Mouse (Mus musculus) retina, postnatal 7 days (tissue): ENCODE measurements around the gene Ms4a5.
"Not testable (repeated sequence)": the region's sequence is repeated elsewhere in the genome, so short reads cannot be mapped to it uniquely, and the experiment has no call there.

ENCODE experiments used
- DNase-seq: peaks from one replicate; pipeline ENCODE4 v3.0.0-alpha.2; 2012; ENCODE audit warnings: low read depth, low spot score

Gene Ms4a5

DNA sequence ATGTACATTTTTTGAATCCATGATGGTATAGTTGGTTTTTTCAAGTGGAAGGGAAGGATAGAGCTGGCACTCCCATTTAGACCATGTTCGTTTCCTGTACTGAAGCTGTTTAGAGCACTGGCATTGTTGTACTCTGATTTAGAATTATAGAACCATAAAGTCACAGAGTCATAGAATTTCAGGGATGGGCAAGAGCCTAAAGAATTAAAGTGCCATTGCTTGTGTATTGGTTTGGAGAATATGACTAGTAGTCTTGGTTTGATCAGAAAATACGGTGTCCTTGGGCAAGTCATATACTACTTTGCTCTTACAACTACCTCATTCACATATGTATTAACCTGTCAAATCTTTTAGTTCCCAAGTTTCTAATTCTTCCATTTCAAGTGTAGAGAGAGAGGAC is at the start of gene Ms4a5:
Gene Ms4a5, minus strand, starts transcription at position 101 of the 400 bp plus-strand sequence.
- no peak for DNase-seq

DNA sequence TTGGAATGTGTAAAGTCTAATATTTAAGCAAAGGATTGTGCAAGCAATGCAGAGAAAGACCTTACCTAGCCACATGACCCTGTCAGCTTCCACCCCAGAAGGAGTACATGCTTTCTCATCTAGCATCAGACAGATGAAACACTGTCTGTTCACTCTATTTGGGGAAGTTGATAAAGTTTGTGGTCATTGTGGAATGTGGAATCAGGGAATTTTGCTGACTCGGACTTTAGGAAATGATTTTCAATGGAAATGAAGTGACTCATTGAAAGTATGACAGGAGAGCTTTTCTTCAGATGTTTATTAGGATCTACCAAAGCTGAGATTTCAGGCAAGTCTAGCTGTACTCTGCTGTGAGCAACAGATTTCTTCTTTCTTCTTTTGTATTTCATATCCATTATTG is 37.5 kb upstream of the Ms4a5 start:
- DNase-seq, result no peak

DNA sequence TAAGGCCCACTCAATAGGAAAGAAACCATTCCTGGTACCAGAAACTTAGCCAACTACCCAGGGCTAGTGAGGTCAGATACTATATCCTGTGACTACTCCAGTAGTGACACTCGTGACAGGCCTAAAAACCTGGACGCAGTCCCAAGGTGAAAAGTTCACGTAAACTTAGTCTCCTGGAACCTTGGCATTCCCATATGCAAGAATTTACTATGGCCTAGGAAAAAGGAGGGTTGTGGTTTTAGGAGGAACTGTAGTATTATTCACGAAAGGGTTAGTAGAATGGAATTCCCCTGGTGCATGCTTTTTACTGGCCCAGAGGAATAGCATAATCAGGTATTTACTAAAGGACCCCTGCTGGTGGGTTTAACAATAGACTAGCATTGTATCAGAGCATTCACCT is 33.1 kb upstream of the Ms4a5 start:
- DNase-seq, result no peak

DNA sequence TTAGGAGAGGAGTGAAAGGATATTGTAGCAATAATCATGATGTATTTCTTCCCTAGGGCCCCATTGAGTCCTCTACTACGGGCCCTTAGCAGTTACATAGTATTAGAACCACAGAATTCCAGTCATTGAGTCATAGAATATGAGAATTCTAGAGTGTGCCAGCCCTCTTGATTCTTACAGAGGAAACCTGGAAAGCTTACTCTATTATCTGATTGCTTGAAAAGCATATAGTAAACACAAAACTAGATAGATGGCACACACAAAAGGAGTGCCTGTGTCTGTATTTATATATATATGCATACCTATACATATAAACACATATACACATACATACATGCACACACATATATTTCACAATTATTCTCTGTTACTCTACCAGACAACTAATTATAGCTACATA is 30.7 kb upstream of the Ms4a5 start, which contains the start of gene Ms4a14:
Gene Ms4a14, minus strand, starts transcription at position 101 of the 400 bp plus-strand sequence.
- DNase-seq, result no peak

DNA sequence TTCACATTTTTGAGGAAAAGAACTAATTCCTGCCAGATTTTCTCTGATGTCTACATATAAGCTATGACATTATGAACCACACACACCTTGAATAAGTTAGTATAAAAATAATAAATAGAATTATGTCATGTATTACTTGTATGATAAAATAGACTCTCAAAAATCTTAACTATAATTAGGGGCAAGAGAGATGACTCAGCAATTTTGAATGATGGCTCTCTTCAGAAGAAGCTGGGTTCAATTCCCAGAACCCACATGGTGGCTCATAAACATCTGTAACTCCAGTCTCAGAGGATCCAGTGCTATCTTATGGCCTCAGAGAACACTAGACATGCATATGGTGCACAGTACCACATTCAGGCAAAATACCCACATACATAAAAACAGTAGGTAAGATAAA is 25.2 kb upstream of the Ms4a5 start:
- no peak for DNase-seq

DNA sequence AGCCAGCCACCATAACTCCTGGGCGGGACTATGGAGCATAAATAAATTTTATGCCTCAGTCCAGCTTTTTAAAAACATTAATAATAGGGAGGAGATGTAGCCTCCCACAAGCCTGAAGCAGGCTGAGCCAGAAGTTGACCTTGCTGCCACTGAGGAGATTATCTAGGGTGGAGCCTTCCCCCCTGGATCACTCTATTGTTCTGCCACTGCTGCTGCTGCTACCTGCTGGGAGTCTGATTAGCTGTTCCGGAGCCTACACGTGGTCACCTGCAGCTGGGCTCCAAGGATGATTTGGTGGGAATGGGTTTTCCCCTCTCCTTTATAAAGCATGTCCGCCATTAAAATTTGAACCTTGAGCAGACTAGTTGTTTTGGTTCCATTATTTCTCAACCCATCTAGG is 15.9 kb upstream of the Ms4a5 start:
- DNase-seq, result not testable (repeated sequence)

DNA sequence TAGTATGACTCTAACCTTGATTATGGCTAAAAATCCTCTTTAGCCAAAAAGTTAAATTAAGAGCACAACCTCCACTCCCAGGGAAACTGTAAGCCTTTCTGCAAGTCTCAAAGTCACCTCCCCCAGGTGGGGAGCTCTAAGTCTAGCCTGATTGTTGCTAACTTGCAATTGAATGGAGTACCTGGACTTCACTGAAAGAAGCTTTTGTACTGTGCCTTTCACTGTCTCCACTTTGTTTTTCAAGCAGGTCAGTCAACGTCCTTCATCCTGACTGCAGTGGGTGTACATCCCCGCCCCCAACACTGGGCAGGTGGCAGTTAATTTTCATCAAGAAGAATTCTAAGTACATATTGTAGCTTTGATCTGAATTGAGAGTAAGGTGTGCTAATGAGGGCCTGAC is 15.3 kb upstream of the Ms4a5 start:
- DNase-seq, result no peak

DNA sequence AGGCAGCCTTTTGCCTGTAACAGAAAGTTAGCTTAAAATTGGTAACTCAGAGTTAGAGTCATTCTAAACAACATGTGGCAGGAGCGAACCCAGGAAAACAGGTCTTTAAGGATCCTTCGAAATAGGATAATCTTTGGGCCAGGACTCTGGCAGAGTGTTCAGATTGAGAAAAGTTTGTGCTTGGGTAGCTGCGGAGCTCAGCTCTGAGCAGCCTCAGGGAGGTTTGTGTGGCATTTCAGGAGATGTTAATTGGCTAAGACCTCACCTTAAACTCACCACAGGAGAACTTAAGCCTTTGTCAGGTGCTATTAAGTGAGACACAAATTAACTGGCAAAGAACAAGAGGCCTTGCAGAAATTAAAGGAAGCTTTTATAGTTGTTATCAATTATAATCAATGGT is 9.9 kb upstream of the Ms4a5 start:
- not testable (repeated sequence) for DNase-seq

DNA sequence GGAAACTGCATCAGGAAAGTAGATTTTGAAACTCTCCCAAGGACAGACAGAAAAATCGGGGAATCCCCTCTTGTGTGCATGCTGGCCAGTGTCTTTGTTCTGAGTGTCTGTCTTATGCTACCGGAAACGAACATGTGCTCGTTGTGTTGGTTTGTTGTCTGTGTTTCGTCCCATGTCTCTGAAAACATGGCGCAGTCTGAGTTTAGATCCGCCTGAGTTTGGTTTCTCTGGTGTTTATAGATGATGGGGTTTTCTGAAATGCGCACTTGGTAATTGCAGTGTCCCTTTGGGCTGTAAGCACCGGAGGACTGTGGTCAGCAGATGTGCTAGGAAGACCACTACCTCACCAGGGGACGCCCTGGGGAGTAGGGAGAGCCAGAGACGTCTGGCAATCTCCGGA is 9.3 kb upstream of the Ms4a5 start:
- no peak for DNase-seq

DNA sequence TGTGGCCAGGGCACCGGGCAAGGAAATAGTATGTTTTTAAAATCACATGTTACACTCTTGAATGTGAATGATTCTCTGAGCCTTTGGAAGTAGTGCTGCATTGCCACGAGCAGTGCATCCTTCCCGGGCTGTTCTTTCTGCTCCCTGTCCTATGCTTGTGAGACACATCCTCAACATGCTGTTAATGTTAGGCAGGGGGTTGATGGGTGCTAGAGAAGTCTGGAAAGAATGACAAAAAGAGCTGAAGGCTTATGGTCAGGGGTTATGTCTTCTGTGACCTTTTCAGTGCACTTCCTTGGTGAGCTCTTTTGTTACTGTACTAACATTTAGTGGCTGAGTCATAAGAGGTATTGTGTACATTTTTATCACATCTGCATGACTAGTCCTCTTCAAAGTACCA is 3.5 kb downstream of the Ms4a5 start:
- no peak for DNase-seq

DNA sequence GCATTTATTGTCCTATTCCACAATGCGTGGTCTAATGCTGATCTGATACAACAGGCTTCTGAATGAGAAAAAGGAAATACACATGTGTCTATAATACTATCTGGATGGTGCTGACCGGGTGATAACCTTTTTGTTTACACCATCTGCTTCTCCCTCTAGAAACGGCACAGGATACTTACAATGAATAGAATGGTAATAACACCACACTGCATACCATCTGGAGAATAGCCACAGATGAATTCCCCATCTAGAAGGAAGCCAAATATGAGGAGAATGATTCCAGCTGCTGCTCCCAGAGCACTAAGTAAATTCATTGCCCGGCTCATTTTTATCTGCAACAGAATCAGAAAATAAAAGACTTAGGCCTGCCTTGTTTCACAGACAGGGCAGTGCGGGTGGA is 7.2 kb downstream of the Ms4a5 start:
- no peak for DNase-seq

DNA sequence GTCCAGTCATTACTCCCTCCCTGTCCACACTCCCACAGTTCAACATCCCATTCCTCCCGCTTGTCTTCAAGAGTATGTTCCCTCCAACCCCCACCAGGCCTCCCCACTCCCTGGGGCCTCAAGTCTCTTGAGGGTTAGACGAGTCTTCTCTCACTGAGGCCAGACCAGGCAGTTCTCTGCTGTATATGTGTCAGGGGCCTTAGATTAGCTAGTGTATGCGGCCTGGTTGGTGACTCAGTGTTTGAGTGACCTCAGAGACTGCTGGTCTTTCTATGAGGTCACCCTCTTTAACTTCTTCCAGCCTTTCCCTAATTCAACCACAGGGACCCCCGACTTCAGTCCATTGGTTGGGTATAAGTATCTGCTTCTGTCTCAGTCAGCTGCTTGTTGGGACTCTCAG is 16.7 kb downstream of the Ms4a5 start:
- no peak for DNase-seq

DNA sequence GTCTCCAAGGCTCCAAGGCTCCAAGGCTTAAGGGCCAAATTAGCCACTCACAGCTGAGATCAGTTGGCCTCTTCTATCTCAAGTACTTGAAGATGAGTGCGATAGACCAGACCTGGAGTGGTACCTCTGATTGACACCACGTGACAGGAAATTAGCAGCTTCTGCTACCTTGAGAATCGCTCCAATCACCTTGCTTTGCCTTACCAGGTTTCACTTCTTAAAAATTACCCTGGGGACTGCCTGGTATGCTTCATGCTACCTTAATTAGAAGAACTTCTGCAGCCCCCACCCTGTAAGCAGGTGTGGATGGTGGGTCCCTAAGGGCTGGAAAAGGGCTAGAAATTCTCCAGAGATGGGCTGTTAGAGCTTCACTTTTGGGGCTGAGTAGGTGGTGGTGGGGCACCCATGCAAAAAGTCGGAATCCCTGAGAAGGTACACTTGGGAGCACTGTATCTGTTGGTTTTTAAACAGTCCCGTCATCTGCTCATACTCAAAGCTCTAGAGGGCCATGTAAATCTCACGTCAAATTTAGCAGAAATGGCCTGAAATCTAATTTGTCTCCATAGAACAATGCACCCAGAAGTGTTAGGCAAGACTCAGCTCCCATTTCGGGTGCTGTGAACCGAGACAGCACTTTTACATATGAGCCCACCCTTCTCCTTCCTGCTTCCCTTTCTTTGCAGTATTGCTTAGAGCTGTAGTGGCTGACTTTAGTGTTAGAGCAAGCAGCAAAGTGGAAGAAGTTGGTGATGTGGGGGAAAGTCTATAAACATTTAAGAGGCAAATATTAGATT is 17.4 kb downstream of the Ms4a5 start, which contains the start of gene Ms4a1:
Gene Ms4a1, minus strand, starts transcription at position 190 of the 794 bp plus-strand sequence.
- DNase-seq, result no peak

DNA sequence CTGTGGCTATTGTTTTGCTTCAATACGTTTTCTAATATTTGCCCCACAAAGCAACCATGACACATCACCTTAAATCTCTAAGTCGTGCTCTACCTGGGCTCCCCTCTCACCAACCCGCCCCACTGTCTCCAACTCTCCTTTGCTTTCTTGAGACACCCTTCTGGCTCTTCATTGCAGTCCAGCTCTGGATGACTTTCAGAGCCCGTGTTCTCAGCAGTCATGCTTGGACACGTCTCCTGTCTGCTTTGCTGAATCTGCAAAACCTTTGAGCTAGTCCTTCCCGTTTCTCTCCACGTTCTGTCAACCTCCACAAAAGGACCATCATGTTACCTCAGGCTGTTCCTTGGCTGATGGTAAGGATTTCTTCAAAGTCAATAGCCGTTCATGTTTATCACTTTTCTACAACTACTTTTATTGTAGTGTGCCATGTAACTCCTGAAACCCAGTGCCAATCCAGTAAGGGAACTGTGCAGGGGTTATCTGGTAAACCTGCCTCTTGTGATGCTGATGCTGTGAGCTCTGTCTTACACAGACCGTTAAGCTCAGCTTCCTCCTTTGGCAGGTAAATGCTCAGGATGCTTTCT is 19.0 kb downstream of the Ms4a5 start:
- DNase-seq, result no peak

DNA sequence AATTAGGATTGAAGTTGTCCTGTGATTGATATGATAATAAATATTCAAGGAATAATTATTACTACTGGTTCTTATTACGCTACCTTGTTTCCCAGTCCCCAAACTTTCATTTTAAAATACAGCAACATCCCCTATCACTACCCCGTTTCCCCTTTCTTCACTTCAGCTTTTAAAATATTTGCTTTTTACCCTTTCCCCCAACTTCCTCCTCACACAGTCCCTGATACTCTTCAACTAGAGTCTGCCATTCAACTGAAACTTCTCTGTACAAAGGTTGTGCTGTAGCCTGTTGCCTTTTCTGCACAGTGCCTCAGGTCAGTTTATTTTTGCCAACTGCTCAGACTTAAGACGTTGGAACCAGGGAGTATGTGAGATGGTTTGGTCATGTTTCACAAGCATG is 20.1 kb downstream of the Ms4a5 start:
- DNase-seq, result no peak

DNA sequence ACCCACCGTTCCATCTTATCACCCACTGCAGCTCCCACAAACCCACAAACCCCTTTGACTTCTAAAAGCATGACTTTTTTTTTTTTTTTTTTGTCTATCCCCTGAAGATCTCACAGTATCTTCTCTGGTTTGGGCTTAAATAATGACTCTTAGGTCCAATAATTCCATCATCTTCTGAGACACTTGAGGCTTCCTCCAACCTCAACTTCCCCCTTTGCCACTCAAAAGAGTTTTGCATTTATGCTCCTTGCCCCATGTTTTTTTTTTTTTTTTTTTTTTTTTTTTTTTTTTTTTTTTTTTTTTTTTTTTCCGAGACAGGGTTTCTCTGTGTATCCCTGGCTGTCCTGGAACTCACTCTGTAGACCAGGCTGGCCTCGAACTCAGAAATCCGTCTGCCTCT is 20.7 kb downstream of the Ms4a5 start:
- not testable (repeated sequence) for DNase-seq

DNA sequence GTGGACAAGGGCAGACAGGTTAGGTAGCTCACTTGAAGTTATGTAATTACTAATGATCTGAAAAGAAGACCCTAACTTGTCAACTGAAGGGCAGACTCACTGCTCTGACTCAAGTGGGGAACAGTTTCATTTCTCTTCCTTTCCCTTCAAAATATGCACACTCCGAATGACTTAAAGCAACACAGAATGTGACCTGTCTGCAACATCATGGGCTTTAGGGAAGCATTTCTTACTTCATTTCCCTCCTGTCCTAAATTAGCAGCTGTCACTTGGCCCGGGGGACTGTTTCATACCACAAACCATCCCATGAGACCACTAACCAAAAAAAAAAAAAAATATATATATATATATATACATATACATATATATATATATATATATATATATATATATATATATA is 22.2 kb downstream of the Ms4a5 start:
- DNase-seq, result no peak

DNA sequence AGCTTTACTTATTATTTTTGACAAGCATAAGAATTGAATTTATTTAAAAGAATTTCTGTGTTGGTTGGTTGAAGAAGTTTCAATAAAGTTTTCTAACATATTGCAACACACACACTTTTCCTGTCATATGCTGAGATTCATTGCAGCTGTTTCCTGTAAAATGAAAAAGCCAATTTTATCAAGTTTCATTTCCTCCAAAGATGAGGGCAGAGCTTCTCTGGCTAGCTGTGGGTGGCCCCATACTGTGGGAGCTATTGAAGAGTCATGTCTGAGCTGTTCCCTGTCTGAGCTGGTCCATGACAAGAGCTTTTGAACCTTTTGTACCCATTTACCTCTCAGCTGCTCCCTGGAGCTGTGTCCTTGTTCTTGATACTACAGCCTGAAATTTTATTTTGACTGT is 39.4 kb downstream of the Ms4a5 start:
- DNase-seq, result no peak

DNA sequence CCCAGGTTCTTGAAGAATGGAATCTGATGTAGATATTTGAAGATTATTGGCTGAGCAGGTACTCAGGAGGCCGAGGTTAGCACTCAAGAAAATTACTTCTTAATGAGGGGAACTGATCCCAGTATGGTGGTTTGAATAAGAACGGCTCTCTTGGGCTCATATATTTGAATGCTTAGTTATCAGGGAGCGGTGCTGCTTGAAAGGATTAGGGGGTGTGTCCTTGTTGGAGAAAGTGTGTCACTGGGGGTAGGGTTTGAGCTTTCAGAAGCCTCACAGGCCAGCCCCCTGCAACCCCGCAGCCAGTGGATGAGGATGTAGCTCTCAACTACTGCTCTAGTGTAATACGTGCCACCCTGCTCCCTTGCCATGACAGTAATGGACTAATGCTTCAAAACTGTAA is 41.1 kb downstream of the Ms4a5 start:
- DNase-seq, result no peak

DNA sequence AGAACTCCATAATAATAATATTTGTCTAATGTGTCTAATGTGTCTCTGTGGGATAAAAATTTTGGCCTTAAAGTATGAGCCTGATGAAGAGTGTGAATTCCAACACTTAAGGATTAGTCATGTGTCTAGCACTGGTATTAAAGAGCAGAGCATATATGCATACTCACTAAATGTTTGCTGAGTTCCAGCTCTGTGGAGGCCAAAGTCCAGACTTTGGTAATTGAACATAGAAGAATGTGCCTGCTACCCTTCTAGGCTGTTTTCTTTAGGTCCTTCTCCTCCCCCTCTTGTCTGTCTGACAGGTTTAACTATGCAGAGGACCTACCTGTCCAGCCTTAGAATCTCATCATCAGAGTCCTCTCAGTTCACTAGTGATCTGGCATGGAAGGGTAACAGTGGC is 47.9 kb downstream of the Ms4a5 start:
- DNase-seq, result no peak

DNA sequence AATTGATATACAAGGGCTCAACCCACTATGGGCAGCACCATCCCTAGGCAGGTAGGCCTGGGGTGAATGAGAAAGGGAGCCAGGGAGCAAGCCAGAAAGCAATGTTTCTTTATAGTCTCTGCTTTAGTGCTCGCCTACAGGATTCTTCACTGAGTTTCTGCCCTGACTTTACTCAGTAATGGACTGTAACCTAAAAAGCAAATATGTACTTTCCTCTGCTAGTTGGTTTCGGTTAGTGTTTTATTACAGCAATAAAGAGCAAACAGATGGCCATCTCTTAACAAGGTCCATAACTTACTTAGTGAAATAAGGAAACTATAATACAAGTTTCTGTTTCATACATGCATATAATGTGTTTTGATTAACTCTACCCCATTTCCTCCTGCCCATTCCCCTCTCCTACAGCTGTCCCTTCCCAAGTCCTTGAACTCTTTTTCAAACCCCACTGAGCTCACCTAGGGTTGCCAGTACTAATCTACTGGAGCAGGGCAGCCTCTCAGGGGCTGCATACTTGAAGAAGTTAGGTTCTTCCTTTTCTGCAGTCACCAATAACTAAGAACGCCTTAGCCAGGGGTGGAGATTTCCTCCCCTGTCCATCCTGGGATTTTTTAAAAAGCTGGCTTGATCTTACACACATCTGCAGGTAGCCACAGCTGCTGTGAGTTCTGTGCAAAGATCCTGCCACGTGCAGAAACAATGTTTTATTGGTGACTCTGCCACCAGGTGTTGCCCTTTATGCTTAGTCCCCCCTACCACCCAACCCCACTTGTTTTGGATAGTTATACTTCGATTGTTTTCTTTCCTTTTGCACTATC is 48.5 kb downstream of the Ms4a5 start:
- DNase-seq, result no peak

DNA sequence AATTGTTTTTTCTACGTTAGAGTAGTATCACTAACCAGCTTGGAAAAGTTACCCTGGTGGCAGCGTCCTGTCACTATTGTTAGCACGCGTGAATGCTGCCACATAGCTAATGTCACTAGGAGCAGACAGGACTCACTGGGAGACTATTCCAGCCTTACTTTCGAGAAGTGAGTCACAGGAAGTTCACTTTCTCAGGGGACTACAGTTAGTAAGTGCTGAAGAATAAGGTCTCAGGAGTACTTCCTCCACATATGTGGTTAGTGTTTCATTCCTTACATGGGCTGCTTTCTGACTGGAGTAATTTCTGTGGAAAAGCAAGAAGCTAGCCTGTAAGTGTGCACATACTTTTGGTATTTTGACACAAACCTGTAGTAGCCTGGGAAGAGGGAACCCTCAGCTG is 49.4 kb downstream of the Ms4a5 start:
- no peak for DNase-seq

DNA sequence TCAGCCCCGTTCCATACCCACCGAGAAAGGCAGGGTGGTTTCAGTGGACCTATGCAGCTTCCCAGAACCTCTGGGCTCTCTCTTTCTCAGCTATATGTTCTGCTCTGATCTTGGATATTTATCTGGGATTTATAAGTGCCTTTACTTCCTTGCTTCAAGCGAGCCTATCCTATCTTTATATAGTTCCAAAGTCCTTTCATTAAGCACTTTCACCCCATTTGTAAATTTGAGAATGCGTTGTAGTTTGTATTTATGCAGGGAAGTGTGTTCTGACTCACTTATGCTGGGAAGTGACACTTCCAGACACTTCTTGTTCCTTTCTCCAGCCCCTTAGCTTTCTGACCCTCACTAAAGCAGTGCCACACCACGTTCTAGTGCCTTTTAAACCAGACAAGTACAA is 51.3 kb downstream of the Ms4a5 start, which contains the start of gene Ms4a12:
Gene Ms4a12, minus strand, starts transcription at position 101 of the 400 bp plus-strand sequence.
- no peak for DNase-seq
